Mouse (Mus musculus): Measurements from ENCODE around the gene Gad1.
A peak's percentile ranks its signal among the peaks of the same experiment; 100 is the strongest.

Gad1 gene

GRCm38 (mm10) chr2:70552772-70553171 lies at the start of gene Gad1:
Gad1 (plus strand) TSS chr2:70553072.
- no peak for DNase-seq

- no peak for DNase-seq
Observed at GRCm38 (mm10) chr2:70503436-70503835, 49.4 kb upstream of the Gad1 start.

- no peak for DNase-seq
Observed at GRCm38 (mm10) chr2:70505229-70505628, 47.6 kb upstream of the Gad1 start.

- DNase-seq, result no peak
Observed at GRCm38 (mm10) chr2:70505896-70506295, 47.0 kb upstream of the Gad1 start.

- DNase-seq, result no peak
Observed at GRCm38 (mm10) chr2:70506372-70506771, 46.5 kb upstream of the Gad1 start.

GRCm38 (mm10) chr2:70508496-70508895 lies 44.4 kb upstream of the Gad1 start, which contains the start of gene Erich2:
Erich2 (plus strand) TSS chr2:70508819.
- DNase-seq, result no peak

- peak; percentile 25 to 36 for DNase-seq
Observed at GRCm38 (mm10) chr2:70509021-70509632, 43.7 kb upstream of the Gad1 start.

- peak in 1 of 2 experiments; percentile 62 for DNase-seq
Observed at GRCm38 (mm10) chr2:70538283-70538682, 14.6 kb upstream of the Gad1 start.

- no peak for DNase-seq
Observed at GRCm38 (mm10) chr2:70550671-70551070, 2.2 kb upstream of the Gad1 start.

- no peak for DNase-seq
Observed at GRCm38 (mm10) chr2:70551446-70551845, 1.4 kb upstream of the Gad1 start.

- DNase-seq, result no peak
Observed at GRCm38 (mm10) chr2:70552067-70552598, 739 bp upstream of the Gad1 start.

- no peak for DNase-seq
Observed at GRCm38 (mm10) chr2:70553826-70554225, 954 bp downstream of the Gad1 start.

GRCm38 (mm10) chr2:70558112-70558842 lies 5.4 kb downstream of the Gad1 start:
- peak; percentile 67 to 76 for DNase-seq

- DNase-seq, result peak in 1 of 2 experiments; percentile 52
Observed at GRCm38 (mm10) chr2:70558843-70559451, 6.1 kb downstream of the Gad1 start.

- peak; percentile 86 to 92 for DNase-seq
Observed at GRCm38 (mm10) chr2:70559520-70559919, 6.6 kb downstream of the Gad1 start.

- peak; percentile 24 to 57 for DNase-seq
Observed at GRCm38 (mm10) chr2:70561077-70561795, 8.4 kb downstream of the Gad1 start.

- DNase-seq, result peak in 1 of 2 experiments; percentile 23
Observed at GRCm38 (mm10) chr2:70562011-70562491, 9.2 kb downstream of the Gad1 start.

GRCm38 (mm10) chr2:70562611-70562980 lies 9.7 kb downstream of the Gad1 start:
- DNase-seq, result no peak

GRCm38 (mm10) chr2:70562981-70563671 lies 10.3 kb downstream of the Gad1 start:
- no peak for DNase-seq

GRCm38 (mm10) chr2:70563721-70564645 lies 11.1 kb downstream of the Gad1 start:
- no peak for DNase-seq
